Mouse (Mus musculus) cerebellum, adult 2 months (tissue): ENCODE measurements around the gene Arfgap2.

ENCODE experiments used
- CTCF ChIP-seq: fragments of 200-500 bp; IDR thresholded peaks from 2 replicates; pipeline ENCODE4 v1.5.1; 2011; ENCODE audit warnings: low read depth, mild to moderate bottlenecking, control low read depth, low read length, moderate library complexity, borderline replicate concordance; ENCODE audit not compliant: insufficient read depth
- POLR2A ChIP-seq: fragments of 200-500 bp; IDR thresholded peaks from 2 replicates; pipeline ENCODE4 v1.6.1; 2011; ENCODE audit warnings: low read length, control low read depth, borderline replicate concordance; ENCODE audit not compliant: insufficient read depth

DNA sequence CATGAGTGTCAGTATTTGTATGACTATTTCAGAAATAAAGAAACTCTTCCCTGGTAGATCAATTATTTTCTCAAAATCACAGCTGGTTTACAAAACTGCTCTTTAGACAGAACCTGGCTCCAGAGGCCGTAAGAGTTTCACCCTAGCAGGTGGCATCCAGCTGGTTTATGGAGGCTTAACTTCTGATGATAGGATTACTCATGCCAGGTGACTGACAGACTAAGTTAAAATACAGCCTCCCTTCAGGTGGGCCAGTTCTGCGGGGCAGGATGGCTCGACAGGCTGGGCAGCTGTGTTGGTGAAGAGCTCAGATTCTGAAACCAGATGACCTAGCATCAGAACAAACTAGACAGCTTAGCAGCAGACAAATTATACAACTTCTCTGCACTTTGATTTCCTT is 44.8 kb downstream of the Arfgap2 start:
- TF ChIP-seq POLR2A (no peak), CTCF (no peak)
